Mouse (Mus musculus): Measurements from ENCODE around the gene Hpn. TPM values are rescaled to one million over a fixed set of nuclear protein-coding genes. Genes with fewer than 3 reads are reported as not detected.

The Hpn gene
- total RNA-seq (2014; rRNA removed) (not detected in 2 replicates), polyA plus RNA-seq (2015; fragmentation: Nextera tagmentation; extraction: Ambion mirVana) (0.88 and 1.3 TPM in 2 replicates)

- DNase-seq (ENCODE audit: low spot score) (no peak), ATAC-seq (no peak)
- no peaks in the 10 kb centered on the region for H3K36me3 ChIP-seq (ENCODE audit: insufficient read depth, low read length)
- H3K4me2 ChIP-seq (ENCODE audit: low read depth, low read length) = no peak within 1 kb of the TSS
- H3K27me3 ChIP-seq (ENCODE audit: insufficient read depth, low read length) = no peaks in the 10 kb centered on the region
- H3K4me1 ChIP-seq (ENCODE audit: insufficient read depth, low read length) = no peaks in the 10 kb centered on the region
- no peak within 1 kb of the TSS for H3K9ac ChIP-seq (replicated peaks; ENCODE audit: low read length)
- 21% methylated on average over 14 of the region's 15 CpGs for WGBS
- H3K27ac ChIP-seq = no peak within 1 kb of the TSS
- H3K9me3 ChIP-seq (ENCODE audit: low read length) = no peaks in the 10 kb centered on the region
- no peak within 1 kb of the TSS for H3K4me3 ChIP-seq (ENCODE audit: low read length)
- no peak for TF ChIP-seq CTCF (IDR thresholded peaks at IDR 0.05; ENCODE audit: low read depth)
Observed at GRCm38 (mm10) chr7:31115182-31115581, at the start of gene Hpn. Gene Hpn (minus strand): TSS chr7:31115290.

GRCm38 (mm10) chr7:31164748-31165147, 49.7 kb upstream of the Hpn start:
- DNase-seq (ENCODE audit: low spot score) (no peak), ATAC-seq (no peak)
- no peaks in the 10 kb centered on the region for H3K9me3 ChIP-seq (ENCODE audit: low read length)
- no peak overlapping the region for H3K4me3 ChIP-seq (ENCODE audit: low read length)
- 65% methylated on average over 1 of the region's 1 CpGs for WGBS
- TF ChIP-seq CTCF (IDR thresholded peaks at IDR 0.05; ENCODE audit: low read depth) = no peak
- no peaks in the 10 kb centered on the region for H3K27me3 ChIP-seq (ENCODE audit: insufficient read depth, low read length)
- H3K36me3 ChIP-seq (ENCODE audit: insufficient read depth, low read length) = no peaks in the 10 kb centered on the region
- H3K9ac ChIP-seq (replicated peaks; ENCODE audit: low read length) = no peak overlapping the region
- no peak overlapping the region for H3K27ac ChIP-seq
- H3K4me2 ChIP-seq (ENCODE audit: low read depth, low read length) = no peak overlapping the region
- no peaks in the 10 kb centered on the region for H3K4me1 ChIP-seq (ENCODE audit: insufficient read depth, low read length)

- Histone ChIP-seq H3K27ac (no peak overlapping the region), H3K4me1 (ENCODE audit: insufficient read depth, low read length) (no peaks in the 10 kb centered on the region), H3K4me3 (ENCODE audit: low read length) (no peak overlapping the region), H3K4me2 (ENCODE audit: low read depth, low read length) (no peak overlapping the region), H3K27me3 (ENCODE audit: insufficient read depth, low read length) (no peaks in the 10 kb centered on the region), H3K9ac (replicated peaks; ENCODE audit: low read length) (no peak overlapping the region), H3K36me3 (ENCODE audit: insufficient read depth, low read length) (no peaks in the 10 kb centered on the region), H3K9me3 (ENCODE audit: low read length) (no peaks in the 10 kb centered on the region)
- no peak for TF ChIP-seq CTCF (IDR thresholded peaks at IDR 0.05; ENCODE audit: low read depth)
- 47% methylated on average over 3 of the region's 3 CpGs for WGBS
- peak; percentile 17 for DNase-seq (ENCODE audit: low spot score)
- ATAC-seq = no peak
Observed at GRCm38 (mm10) chr7:31163666-31164577, 48.8 kb upstream of the Hpn start.

- H3K36me3 ChIP-seq (ENCODE audit: insufficient read depth, low read length) = no peaks in the 10 kb centered on the region
- H3K4me2 ChIP-seq (ENCODE audit: low read depth, low read length) = no peak overlapping the region
- H3K9ac ChIP-seq (replicated peaks; ENCODE audit: low read length) = no peak overlapping the region
- no peak for DNase-seq (ENCODE audit: low spot score)
- H3K4me1 ChIP-seq (ENCODE audit: insufficient read depth, low read length) = no peaks in the 10 kb centered on the region
- no peak for ATAC-seq
- no peaks in the 10 kb centered on the region for H3K9me3 ChIP-seq (ENCODE audit: low read length)
- H3K27me3 ChIP-seq (ENCODE audit: insufficient read depth, low read length) = no peaks in the 10 kb centered on the region
- TF ChIP-seq CTCF (IDR thresholded peaks at IDR 0.05; ENCODE audit: low read depth) = no peak
- WGBS = 67% methylated on average over 11 of the region's 11 CpGs
- no peak overlapping the region for H3K27ac ChIP-seq
- H3K4me3 ChIP-seq (ENCODE audit: low read length) = no peak overlapping the region
Observed at GRCm38 (mm10) chr7:31162324-31162723, 47.2 kb upstream of the Hpn start.

GRCm38 (mm10) chr7:31161831-31162230, 46.7 kb upstream of the Hpn start:
- H3K36me3 ChIP-seq (ENCODE audit: insufficient read depth, low read length) = no peaks in the 10 kb centered on the region
- no peaks in the 10 kb centered on the region for H3K4me1 ChIP-seq (ENCODE audit: insufficient read depth, low read length)
- H3K27ac ChIP-seq = no peak overlapping the region
- DNase-seq (ENCODE audit: low spot score) (no peak), ATAC-seq (no peak)
- TF ChIP-seq CTCF (IDR thresholded peaks at IDR 0.05; ENCODE audit: low read depth) = no peak
- no peaks in the 10 kb centered on the region for H3K9me3 ChIP-seq (ENCODE audit: low read length)
- no peak overlapping the region for H3K9ac ChIP-seq (replicated peaks; ENCODE audit: low read length)
- 58% methylated on average over 3 of the region's 3 CpGs for WGBS
- H3K27me3 ChIP-seq (ENCODE audit: insufficient read depth, low read length) = no peaks in the 10 kb centered on the region
- H3K4me2 ChIP-seq (ENCODE audit: low read depth, low read length) = no peak overlapping the region
- no peak overlapping the region for H3K4me3 ChIP-seq (ENCODE audit: low read length)

- TF ChIP-seq CTCF (IDR thresholded peaks at IDR 0.05; ENCODE audit: low read depth) = no peak
- 68% methylated on average over 3 of the region's 3 CpGs for WGBS
- DNase-seq (ENCODE audit: low spot score) (no peak), ATAC-seq (no peak)
- Histone ChIP-seq H3K4me2 (ENCODE audit: low read depth, low read length) (no peak overlapping the region), H3K4me1 (ENCODE audit: insufficient read depth, low read length) (no peaks in the 10 kb centered on the region), H3K27ac (no peak overlapping the region), H3K4me3 (ENCODE audit: low read length) (no peak overlapping the region), H3K9ac (replicated peaks; ENCODE audit: low read length) (no peak overlapping the region), H3K27me3 (ENCODE audit: insufficient read depth, low read length) (no peaks in the 10 kb centered on the region), H3K36me3 (ENCODE audit: insufficient read depth, low read length) (no peaks in the 10 kb centered on the region), H3K9me3 (ENCODE audit: low read length) (no peaks in the 10 kb centered on the region)
Observed at GRCm38 (mm10) chr7:31161246-31161645, 46.2 kb upstream of the Hpn start.

- Histone ChIP-seq H3K4me1 (ENCODE audit: insufficient read depth, low read length) (no peaks in the 10 kb centered on the region), H3K9me3 (ENCODE audit: low read length) (no peaks in the 10 kb centered on the region), H3K4me3 (ENCODE audit: low read length) (no peak overlapping the region), H3K4me2 (ENCODE audit: low read depth, low read length) (no peak overlapping the region), H3K9ac (replicated peaks; ENCODE audit: low read length) (no peak overlapping the region), H3K36me3 (ENCODE audit: insufficient read depth, low read length) (no peaks in the 10 kb centered on the region), H3K27ac (no peak overlapping the region), H3K27me3 (ENCODE audit: insufficient read depth, low read length) (no peaks in the 10 kb centered on the region)
- 86% methylated on average over 5 of the region's 5 CpGs for WGBS
- DNase-seq (ENCODE audit: low spot score) = no peak
- ATAC-seq = no peak
- TF ChIP-seq CTCF (IDR thresholded peaks at IDR 0.05; ENCODE audit: low read depth) = no peak
Observed at GRCm38 (mm10) chr7:31160763-31161162, 45.7 kb upstream of the Hpn start.

All from hindbrain, postnatal 0 days (tissue).